In the genomic region with DNA sequence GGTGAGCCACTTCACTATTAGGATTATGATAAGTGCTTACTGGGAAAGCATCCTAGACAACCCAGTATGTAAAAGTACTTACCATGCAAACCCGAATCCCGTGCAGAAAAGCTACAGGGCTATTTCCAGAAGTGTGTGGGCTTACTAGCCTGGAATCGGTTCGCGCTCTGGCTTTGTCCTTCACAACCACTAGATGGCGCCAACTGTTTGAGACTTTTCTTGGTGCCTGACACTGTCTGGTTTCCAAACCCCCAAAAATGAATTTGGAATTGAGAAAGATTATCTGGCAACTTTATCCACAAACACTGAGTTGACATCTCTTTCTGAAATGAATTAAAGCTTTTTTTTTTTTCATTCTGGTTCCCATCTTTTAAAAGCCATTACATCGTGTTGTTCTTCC, we compare ENCODE assay signal across 8 mouse cellular contexts.
DNase-seq lines count a peak whose midpoint lies in the region; ATAC-seq and TF ChIP-seq lines count a peak whose summit lies in the region.

No protein-coding gene starts in this region.

- DNase-seq in 3134 (ENCODE audit: extremely low read depth, insufficient read length, low spot score) = peak; percentile 12
- peak; percentile 54 for DNase-seq in G1E (ENCODE audit: low spot score)
- DNase-seq in cerebellum, adult 11-12 months = peak; percentile 30
- peak; percentile 78 for DNase-seq in kidney, postnatal 10 days
- DNase-seq in lung, adult 18-20 months = peak; percentile 43 to 54
- DNase-seq in retina, adult 2 months (ENCODE audit: low read depth, low spot score) = peak; percentile 34

- no peaks in the 10 kb centered on the region for H3K4me1 ChIP-seq in G1E (ENCODE audit: insufficient read depth, low read depth, low read length)

- peak; percentile 60 for TF ChIP-seq CTCF in G1E (IDR thresholded peaks at IDR 0.05; ENCODE audit: low read depth, low read length)

- no peaks in the 10 kb centered on the region for H3K36me3 ChIP-seq in G1E (replicated peaks)

- no peaks in the 10 kb centered on the region for H3K9me3 ChIP-seq in G1E (replicated peaks)

- H3K27me3 ChIP-seq in G1E (ENCODE audit: insufficient read depth, low read length) = peaks cover 2% of the 10 kb centered on the region; the same call in 1 of the 2 replicates

- peak; percentile 54; the same call in 1 of the 2 replicates for ATAC-seq in G1E (ENCODE audit: extremely low read depth, insufficient number of reproducible peaks, low FRiP score, poor library complexity, severe bottlenecking)
- peak; percentile 94 for ATAC-seq in frontal cortex, adult (ENCODE audit: low TSS enrichment)
- ATAC-seq in erythroblast, adult 5-6 weeks (replicated peaks; ENCODE audit: low FRiP score, poor library complexity, severe bottlenecking) = no peak

- H3K4me3 ChIP-seq in G1E (ENCODE audit: low read depth, low read length) = no peak overlapping the region

Comparison
In these comparisons a context has a peak if more than half of its experiments do, and no peak if none do; other contexts are left out.
1. DNase-seq: peak in every context shown above with its lines; median percentile 78 in kidney, postnatal 10 days; 54 in G1E; 48 in lung, adult 18-20 months; 34 in retina, adult 2 months; 30 in cerebellum, adult 11-12 months; 12 in 3134.